In genomic region chr13:106998671-106999070, GRCm38 (mm10) we compare ENCODE assay signal across 8 mouse cellular contexts. TPM values are rescaled to one million over a fixed set of nuclear protein-coding genes. Genes with fewer than 3 reads are reported as not detected.
DNase-seq lines count a peak whose midpoint lies in the region; ATAC-seq lines count a peak whose summit lies in the region.

No protein-coding gene starts in this region.

- no peaks in the 10 kb centered on the region for H3K36me3 ChIP-seq in embryonic facial prominence, embryonic 14.5 days (ENCODE audit: control insufficient read depth, insufficient read depth, low read length)
- peaks cover 6% of the 10 kb centered on the region; the same call in 1 of the 2 replicates for H3K36me3 ChIP-seq in embryonic facial prominence, embryonic 10.5 days (replicated peaks)
- H3K36me3 ChIP-seq in liver, embryonic 13.5 days, result peaks cover 7% of the 10 kb centered on the region; the same call in 1 of the 2 replicates
- H3K36me3 ChIP-seq in forebrain, embryonic 13.5 days (ENCODE audit: poor library complexity, severe bottlenecking), result no peaks in the 10 kb centered on the region

- no peak overlapping the region for H3K9ac ChIP-seq in embryonic facial prominence, embryonic 14.5 days (ENCODE audit: low read depth, low read length)
- H3K9ac ChIP-seq in liver, embryonic 13.5 days, result peak overlapping the region; percentile 50
- H3K9ac ChIP-seq in forebrain, embryonic 13.5 days, result no peak overlapping the region

- no peak overlapping the region for H3K4me3 ChIP-seq in embryonic facial prominence, embryonic 14.5 days (ENCODE audit: low read depth, low read length)
- H3K4me3 ChIP-seq in embryonic facial prominence, embryonic 10.5 days, result no peak overlapping the region
- peak overlapping the region; percentile 12; the same call in 1 of the 2 replicates for H3K4me3 ChIP-seq in liver, embryonic 13.5 days (replicated peaks)
- H3K4me3 ChIP-seq in forebrain, embryonic 13.5 days, result no peak overlapping the region

- DNase-seq in embryonic facial prominence, embryonic 14.5 days (ENCODE audit: low spot score), result peak; percentile 10
- DNase-seq in embryonic facial prominence, embryonic 10.5 days (ENCODE audit: low spot score), result no peak
- peak; percentile 44 for DNase-seq in c-Kit-positive CD71-negative TER-119-negative erythroid progenitor cells, embryonic 14.5 days (ENCODE audit: low read depth)
- DNase-seq in liver, embryonic 13.5 days, result peak; percentile 72
- peak; percentile 26 to 31 for DNase-seq in spleen, adult 18-20 months
- DNase-seq in adrenal gland, adult 2 months, result no peak
- DNase-seq in adipocyte (ENCODE audit: low spot score), result no peak

- H3K9me3 ChIP-seq in embryonic facial prominence, embryonic 14.5 days (ENCODE audit: control insufficient read depth, low read length), result no peaks in the 10 kb centered on the region
- H3K9me3 ChIP-seq in embryonic facial prominence, embryonic 10.5 days, result no peaks in the 10 kb centered on the region
- no peaks in the 10 kb centered on the region for H3K9me3 ChIP-seq in liver, embryonic 13.5 days (replicated peaks)
- no peaks in the 10 kb centered on the region for H3K9me3 ChIP-seq in forebrain, embryonic 13.5 days (replicated peaks)

- no peak for ATAC-seq in embryonic facial prominence, embryonic 14.5 days (ENCODE audit: low read depth)
- ATAC-seq in liver, embryonic 13.5 days (ENCODE audit: low read depth), result peak; percentile 99
- no peak for ATAC-seq in forebrain, embryonic 13.5 days

- no peak overlapping the region for H3K4me2 ChIP-seq in embryonic facial prominence, embryonic 14.5 days (ENCODE audit: low read depth, low read length)
- peak overlapping the region; percentile 49 for H3K4me2 ChIP-seq in liver, embryonic 13.5 days
- no peak overlapping the region for H3K4me2 ChIP-seq in forebrain, embryonic 13.5 days

- no peaks in the 10 kb centered on the region for H3K4me1 ChIP-seq in embryonic facial prominence, embryonic 14.5 days (ENCODE audit: control insufficient read depth, insufficient read depth, low read length)
- no peaks in the 10 kb centered on the region for H3K4me1 ChIP-seq in embryonic facial prominence, embryonic 10.5 days
- H3K4me1 ChIP-seq in liver, embryonic 13.5 days (replicated peaks), result peaks cover 94% of the 10 kb centered on the region
- peaks cover 3% of the 10 kb centered on the region; the same call in 1 of the 2 replicates for H3K4me1 ChIP-seq in forebrain, embryonic 13.5 days

- no peak overlapping the region for H3K27ac ChIP-seq in embryonic facial prominence, embryonic 14.5 days (replicated peaks; ENCODE audit: low read depth, low read length)
- no peak overlapping the region for H3K27ac ChIP-seq in embryonic facial prominence, embryonic 10.5 days (replicated peaks)
- peak overlapping the region; percentile 95 for H3K27ac ChIP-seq in liver, embryonic 13.5 days
- no peak overlapping the region for H3K27ac ChIP-seq in forebrain, embryonic 13.5 days

- H3K27me3 ChIP-seq in embryonic facial prominence, embryonic 14.5 days (replicated peaks; ENCODE audit: control insufficient read depth, insufficient read depth, low read length), result no peaks in the 10 kb centered on the region
- H3K27me3 ChIP-seq in embryonic facial prominence, embryonic 10.5 days (replicated peaks; ENCODE audit: low read depth, poor library complexity, severe bottlenecking), result no peaks in the 10 kb centered on the region
- H3K27me3 ChIP-seq in liver, embryonic 13.5 days, result no peaks in the 10 kb centered on the region
- H3K27me3 ChIP-seq in forebrain, embryonic 13.5 days, result no peaks in the 10 kb centered on the region

- WGBS in embryonic facial prominence, embryonic 14.5 days, result 83% methylated on average over 5 of the region's 5 CpGs
- 92% methylated on average over 5 of the region's 5 CpGs for WGBS in embryonic facial prominence, embryonic 10.5 days
- 13% methylated on average over 5 of the region's 5 CpGs for WGBS in liver, embryonic 13.5 days (ENCODE audit: insufficient replicate concordance)
- WGBS in forebrain, embryonic 13.5 days, result 90% methylated on average over 5 of the region's 5 CpGs

RNA-seq across cellular contexts. Expression of gene Kif2a, which starts 23.3 kb away (rescaled TPM):
- polyA plus RNA-seq in embryonic facial prominence, embryonic 14.5 days (2014; fragmentation: Nextera tagmentation; extraction: Ambion mirVana), result 24.3 and 25.6 TPM in 2 replicates
- 16.8 and 20.4 TPM in 2 replicates for polyA plus RNA-seq in embryonic facial prominence, embryonic 10.5 days (2016; fragmentation: Nextera tagmentation; extraction: Ambion mirVana)
- polyA plus RNA-seq in liver, embryonic 13.5 days (2015; fragmentation: Nextera tagmentation; extraction: Ambion mirVana), result 22.3 and 27.6 TPM in 2 replicates
- 10 to 100 TPM; 48.5 to 68.8 TPM for total RNA-seq in adrenal gland, adult 2 months (2021)
- polyA plus RNA-seq in adrenal gland, adult 2 months (2012; rRNA removed), result 0.15 and 0.17 TPM in 2 replicates
- 30.1 and 37.4 TPM in 2 replicates for polyA plus RNA-seq in forebrain, embryonic 13.5 days (2015; fragmentation: Nextera tagmentation; extraction: Ambion mirVana)

RNA-seq across cellular contexts. Expression of gene Dimt1, which starts 51.7 kb away (rescaled TPM):
- polyA plus RNA-seq in embryonic facial prominence, embryonic 14.5 days (2014; fragmentation: Nextera tagmentation; extraction: Ambion mirVana), result 47.1 and 48.6 TPM in 2 replicates
- polyA plus RNA-seq in embryonic facial prominence, embryonic 10.5 days (2016; fragmentation: Nextera tagmentation; extraction: Ambion mirVana), result 46.9 and 51.7 TPM in 2 replicates
- polyA plus RNA-seq in liver, embryonic 13.5 days (2015; fragmentation: Nextera tagmentation; extraction: Ambion mirVana), result 23.9 and 27.7 TPM in 2 replicates
- total RNA-seq in adrenal gland, adult 2 months (2021), result 10 to 100 TPM; 12.6 to 15.4 TPM
- 4.6 TPM in 2 replicates for polyA plus RNA-seq in adrenal gland, adult 2 months (2012; rRNA removed)
- 40.8 and 45.4 TPM in 2 replicates for polyA plus RNA-seq in forebrain, embryonic 13.5 days (2015; fragmentation: Nextera tagmentation; extraction: Ambion mirVana)

Comparison
In these comparisons a context has a peak if more than half of its experiments do, and no peak if none do; other contexts are left out.
1. DNase-seq: peak in embryonic facial prominence, embryonic 14.5 days (single experiment), c-Kit-positive CD71-negative TER-119-negative erythroid progenitor cells, embryonic 14.5 days (single experiment), liver, embryonic 13.5 days (single experiment) and spleen, adult 18-20 months (2 of 2); none in embryonic facial prominence, embryonic 10.5 days (single experiment), adrenal gland, adult 2 months (single experiment) and adipocyte (single experiment).
2. RNA of gene Kif2a, which starts 23.3 kb away (polyA plus RNA-seq): 30.1 to 37.4 TPM in forebrain, embryonic 13.5 days, 22.3 to 27.6 TPM in liver, embryonic 13.5 days, 24.3 to 25.6 TPM in embryonic facial prominence, embryonic 14.5 days and 16.8 to 20.4 TPM in embryonic facial prominence, embryonic 10.5 days; 0.15 to 0.17 TPM in adrenal gland, adult 2 months; every median in the first group is over 10 times any median in the second.